Comparison of ENCODE assay signal across 14 mouse cellular contexts in the genomic region with DNA sequence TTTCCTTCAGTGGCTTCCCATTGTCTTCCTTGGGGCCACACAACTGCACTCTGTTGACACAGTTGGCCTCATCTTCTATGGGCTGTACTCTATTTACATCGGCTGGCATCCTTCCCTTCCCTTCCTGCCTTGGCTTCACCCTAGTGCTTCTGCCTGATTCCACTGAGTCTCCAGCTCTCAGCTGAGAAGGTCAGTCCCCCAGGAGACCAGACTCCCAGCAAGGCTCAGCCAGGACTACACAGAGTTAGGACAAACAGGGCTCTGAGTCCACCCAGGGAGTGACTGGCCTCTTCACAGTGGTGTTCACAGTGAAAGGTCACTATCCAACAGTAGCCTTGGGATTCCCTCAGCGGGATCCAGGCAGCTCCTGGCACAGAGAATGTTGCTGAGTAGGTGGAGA. TPM values are rescaled to one million over a fixed set of nuclear protein-coding genes. Genes with fewer than 3 reads are reported as not detected.
DNase-seq lines count a peak whose midpoint lies in the region; ATAC-seq and TF ChIP-seq lines count a peak whose summit lies in the region.
"Had no signal": no experiment of that assay in that cellular context is flagged by ENCODE, and none has a peak within 500 bp of the region (broad histone marks: within the 10 kb centered on the region; RNA-seq: fewer than 3 reads in every experiment).

No protein-coding gene starts in this region.

- H3K4me1 ChIP-seq in midbrain, embryonic 11.5 days (ENCODE audit: control insufficient read depth, insufficient read depth, low read length), result peaks cover 11% of the 10 kb centered on the region
- H3K4me1 ChIP-seq in midbrain, embryonic 13.5 days (replicated peaks), result peaks cover 23% of the 10 kb centered on the region
- H3K4me1 ChIP-seq in heart, embryonic 15.5 days (replicated peaks), result peaks cover 35% of the 10 kb centered on the region
- peaks cover 6% of the 10 kb centered on the region for H3K4me1 ChIP-seq in lung, postnatal 0 days (ENCODE audit: insufficient read depth, low read depth, low read length)

- no peak overlapping the region for H3K4me2 ChIP-seq in midbrain, embryonic 11.5 days
- H3K4me2 ChIP-seq in midbrain, embryonic 13.5 days (replicated peaks), result no peak overlapping the region
- H3K4me2 ChIP-seq in heart, embryonic 15.5 days, result no peak overlapping the region
- H3K4me2 ChIP-seq in lung, postnatal 0 days (replicated peaks; ENCODE audit: low read depth, low read length), result no peak overlapping the region

- TF ChIP-seq CTCF in lung, postnatal 0 days (IDR thresholded peaks at IDR 0.05), result no peak

- ATAC-seq in midbrain, embryonic 11.5 days (ENCODE audit: low FRiP score), result no peak
- ATAC-seq in midbrain, embryonic 13.5 days, result no peak
- ATAC-seq in heart, embryonic 15.5 days (replicated peaks; ENCODE audit: insufficient number of reproducible peaks, insufficient read depth, low FRiP score, low read depth), result no peak
- ATAC-seq in lung, postnatal 0 days, result peak; percentile 37

- H3K27ac ChIP-seq in midbrain, embryonic 11.5 days (ENCODE audit: low read depth, low read length), result no peak overlapping the region
- no peak overlapping the region for H3K27ac ChIP-seq in midbrain, embryonic 13.5 days
- H3K27ac ChIP-seq in heart, embryonic 15.5 days, result peak overlapping the region; percentile 69
- H3K27ac ChIP-seq in lung, postnatal 0 days (ENCODE audit: low read length), result 0 out of 2 replicates have a peak overlapping the region, but pooled peaks have one; percentile 23
- H3K27ac ChIP-seq: macrophage had no signal

- TF ChIP-seq EP300 in lung, postnatal 0 days (IDR thresholded peaks at IDR 0.05), result no peak

- DNase-seq in midbrain, embryonic 11.5 days (ENCODE audit: low spot score, missing footprints), result peak; percentile 75
- peak; percentile 57 for DNase-seq in adrenal gland, postnatal 25 days
- DNase-seq in lung, postnatal 0 days (ENCODE audit: low spot score), result peak; percentile 34
- DNase-seq in B cell, adult 2 months, result no peak
- no peak for DNase-seq in left cerebral cortex, postnatal 36 days (ENCODE audit: low spot score in 2 of 2)
- DNase-seq: cerebellum, postnatal 36 days; gastrocnemius, postnatal 25 days; kidney, adult 2 months; right cerebral cortex, postnatal 4 days; thymus, postnatal 36 days had no signal

- H3K4me3 ChIP-seq in midbrain, embryonic 11.5 days (ENCODE audit: low read depth, low read length), result no peak overlapping the region
- H3K4me3 ChIP-seq in midbrain, embryonic 13.5 days (replicated peaks), result no peak overlapping the region
- no peak overlapping the region for H3K4me3 ChIP-seq in heart, embryonic 15.5 days
- no peak overlapping the region for H3K4me3 ChIP-seq in lung, postnatal 0 days (ENCODE audit: low read depth, low read length)
- H3K4me3 ChIP-seq: erythroblast, embryonic 14.5 days had no signal

- 27% methylated on average over 2 of the region's 2 CpGs for WGBS in midbrain, embryonic 11.5 days
- 33% methylated on average over 2 of the region's 2 CpGs for WGBS in midbrain, embryonic 13.5 days
- WGBS in heart, embryonic 15.5 days, result 28% methylated on average over 2 of the region's 2 CpGs
- WGBS in lung, postnatal 0 days, result 27% methylated on average over 2 of the region's 2 CpGs

- no peaks in the 10 kb centered on the region for H3K9me3 ChIP-seq in midbrain, embryonic 11.5 days (ENCODE audit: control insufficient read depth, low read length)
- no peaks in the 10 kb centered on the region for H3K9me3 ChIP-seq in midbrain, embryonic 13.5 days
- H3K9me3 ChIP-seq in heart, embryonic 15.5 days (replicated peaks), result no peaks in the 10 kb centered on the region
- H3K9me3 ChIP-seq in lung, postnatal 0 days (ENCODE audit: low read length), result no peaks in the 10 kb centered on the region

- H3K36me3 ChIP-seq in midbrain, embryonic 11.5 days (ENCODE audit: control insufficient read depth, insufficient read depth, low read length), result no peaks in the 10 kb centered on the region
- no peaks in the 10 kb centered on the region for H3K36me3 ChIP-seq in midbrain, embryonic 13.5 days
- no peaks in the 10 kb centered on the region for H3K36me3 ChIP-seq in heart, embryonic 15.5 days
- no peaks in the 10 kb centered on the region for H3K36me3 ChIP-seq in lung, postnatal 0 days (ENCODE audit: insufficient read depth, low read length)

- no peaks in the 10 kb centered on the region for H3K27me3 ChIP-seq in midbrain, embryonic 11.5 days (ENCODE audit: control insufficient read depth, insufficient read depth, low read length)
- H3K27me3 ChIP-seq in midbrain, embryonic 13.5 days, result no peaks in the 10 kb centered on the region
- H3K27me3 ChIP-seq in heart, embryonic 15.5 days, result no peaks in the 10 kb centered on the region
- H3K27me3 ChIP-seq in lung, postnatal 0 days (replicated peaks; ENCODE audit: insufficient read depth, low read length), result no peaks in the 10 kb centered on the region

- intact Hi-C loops in left cerebral cortex, postnatal 36 days (cut with DNase I), result no loop called here

- H3K9ac ChIP-seq in midbrain, embryonic 11.5 days (ENCODE audit: low read length), result no peak overlapping the region
- H3K9ac ChIP-seq in midbrain, embryonic 13.5 days (replicated peaks), result no peak overlapping the region
- no peak overlapping the region for H3K9ac ChIP-seq in heart, embryonic 15.5 days
- H3K9ac ChIP-seq in lung, postnatal 0 days (replicated peaks; ENCODE audit: low read depth), result no peak overlapping the region

RNA-seq across cellular contexts. Expression of gene Spocd1, which starts 12.9 kb away (rescaled TPM):
- not detected in 2 replicates for polyA plus RNA-seq in midbrain, embryonic 11.5 days (2014; fragmentation: Nextera tagmentation; extraction: Ambion mirVana)
- not detected in 2 replicates for polyA plus RNA-seq in midbrain, embryonic 13.5 days (2015; fragmentation: Nextera tagmentation; extraction: Ambion mirVana)
- 0.86 and 3.4 TPM in 2 replicates for total RNA-seq in adrenal gland, postnatal 25 days (2021)
- 0.30 and 0.31 TPM in 2 replicates for polyA plus RNA-seq in heart, embryonic 15.5 days (2015; fragmentation: Nextera tagmentation; extraction: Ambion mirVana)
- not detected in 2 replicates for polyA plus RNA-seq in lung, postnatal 0 days (2015; fragmentation: Nextera tagmentation; extraction: Ambion mirVana)
- under 1 TPM; 0.22 to 0.48 TPM for total RNA-seq in left cerebral cortex, postnatal 36 days (2021)
- total RNA-seq: gastrocnemius, postnatal 25 days had no signal
- polyA plus RNA-seq: erythroblast, embryonic 14.5 days; kidney, adult 2 months; macrophage had no signal

Comparison
In these comparisons a context has a peak if more than half of its experiments do, and no peak if none do; other contexts are left out.
1. DNase-seq: peak in midbrain, embryonic 11.5 days (single experiment), adrenal gland, postnatal 25 days (single experiment) and lung, postnatal 0 days (single experiment); none in B cell, adult 2 months (0 of 2) and left cerebral cortex, postnatal 36 days (0 of 2).
2. H3K27ac ChIP-seq: peak in heart, embryonic 15.5 days (single experiment) and lung, postnatal 0 days (single experiment); none in midbrain, embryonic 11.5 days (single experiment) and midbrain, embryonic 13.5 days (single experiment).